Mouse (Mus musculus): ENCODE results near the gene Arsb.

- TF ChIP-seq CTCF (IDR thresholded peaks at IDR 0.05; ENCODE audit: control insufficient read depth, insufficient read depth, insufficient read length) (no peak), MAX (IDR thresholded peaks at IDR 0.05) (no peak), USF1 (IDR thresholded peaks at IDR 0.05; ENCODE audit: low read depth) (no peak)
Observed at GRCm38 (mm10) chr13:93919536-93919935, 148.1 kb downstream of the Arsb start.
